Mouse (Mus musculus): ENCODE results near the gene Apobec3.

The Apobec3 gene

GRCm38 (mm10) chr15:79914357-79914756 is 22.9 kb downstream of the Apobec3 start:
- no peak for TF ChIP-seq GATA4 (IDR thresholded peaks at IDR 0.05; ENCODE audit: insufficient replicate concordance, low read length)

DNA sequence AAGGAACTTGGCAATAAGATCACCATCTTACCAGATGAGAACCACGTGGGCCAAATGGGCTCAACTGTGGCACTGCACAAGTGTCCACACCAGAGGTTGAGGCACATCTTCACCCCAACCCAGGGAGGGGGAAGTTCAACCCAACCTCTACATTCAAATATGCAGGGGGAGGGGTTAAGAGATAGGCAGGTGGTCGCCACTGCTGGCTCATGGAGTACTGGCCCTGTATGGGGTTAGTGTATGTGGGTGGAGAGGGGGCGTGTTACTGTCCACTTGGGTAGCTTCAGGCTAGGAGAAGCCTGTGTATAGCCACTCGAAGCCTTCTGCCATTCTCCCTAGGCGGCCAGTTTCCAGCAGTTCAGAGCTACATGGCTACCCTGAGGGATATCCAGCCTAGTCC is 24.7 kb downstream of the Apobec3 start:
- no peak for TF ChIP-seq GATA4 (IDR thresholded peaks at IDR 0.05; ENCODE audit: insufficient replicate concordance, low read length)

- no peak for TF ChIP-seq GATA4 (IDR thresholded peaks at IDR 0.05; ENCODE audit: insufficient replicate concordance, low read length)
Observed at GRCm38 (mm10) chr15:79917111-79917720, 25.8 kb downstream of the Apobec3 start.

GRCm38 (mm10) chr15:79918485-79918884 is 27.0 kb downstream of the Apobec3 start:
- TF ChIP-seq GATA4 (IDR thresholded peaks at IDR 0.05; ENCODE audit: insufficient replicate concordance, low read length), result no peak

DNA sequence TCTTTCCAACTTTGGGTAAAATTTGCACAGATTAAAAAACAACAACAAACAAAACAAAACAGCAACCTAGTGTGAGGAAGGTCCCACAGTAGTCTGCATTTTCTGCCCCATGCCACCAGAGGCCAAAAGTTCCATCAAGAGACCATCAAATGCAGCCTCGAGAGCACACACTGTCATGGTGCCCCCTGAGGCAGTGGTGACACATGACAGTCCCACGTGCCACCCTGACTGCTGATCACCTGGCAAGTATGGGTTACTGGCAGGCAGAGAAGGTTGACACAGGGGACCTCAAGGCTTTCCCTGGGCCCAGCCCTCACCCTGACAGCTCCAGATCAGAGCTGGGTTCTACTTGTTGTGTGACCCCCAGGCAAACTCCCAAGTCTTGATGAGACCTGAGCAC is 28.3 kb downstream of the Apobec3 start:
- no peak for TF ChIP-seq GATA4 (IDR thresholded peaks at IDR 0.05; ENCODE audit: insufficient replicate concordance, low read length)

GRCm38 (mm10) chr15:79926856-79927416 is 35.5 kb downstream of the Apobec3 start:
- TF ChIP-seq GATA4 (IDR thresholded peaks at IDR 0.05; ENCODE audit: insufficient replicate concordance, low read length), result no peak

DNA sequence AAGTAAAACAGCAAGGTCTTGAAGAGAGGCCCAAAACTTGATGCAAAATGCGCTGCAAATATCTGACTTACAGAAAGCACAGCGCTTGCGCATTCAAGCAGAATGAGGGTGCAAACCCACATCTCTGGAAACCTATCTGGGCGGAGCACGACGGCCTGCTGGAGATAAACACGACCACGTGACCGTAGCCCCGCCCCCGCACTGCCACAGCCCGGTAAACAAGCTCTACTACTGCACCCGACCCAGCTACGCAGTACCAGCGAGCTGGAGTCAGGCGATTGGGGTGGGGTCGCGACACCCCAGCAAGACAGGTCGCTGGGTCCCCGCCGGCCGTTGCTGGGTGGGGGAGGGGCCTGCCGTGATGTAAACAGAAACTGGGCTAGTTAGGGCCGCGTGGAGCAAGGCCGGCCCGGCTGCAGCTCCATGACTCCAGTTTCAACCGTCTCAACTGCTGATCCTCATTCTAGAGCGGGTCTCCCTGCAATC is 36.2 kb downstream of the Apobec3 start:
- TF ChIP-seq GATA4 (IDR thresholded peaks at IDR 0.05; ENCODE audit: insufficient replicate concordance, low read length), result peak; percentile 79; the same call in 1 of the 2 replicates

- TF ChIP-seq GATA4 (IDR thresholded peaks at IDR 0.05; ENCODE audit: insufficient replicate concordance, low read length), result no peak
Observed at GRCm38 (mm10) chr15:79928316-79928715, 36.9 kb downstream of the Apobec3 start.

- no peak for TF ChIP-seq GATA4 (IDR thresholded peaks at IDR 0.05; ENCODE audit: insufficient replicate concordance, low read length)
Observed at GRCm38 (mm10) chr15:79928736-79929135, 37.3 kb downstream of the Apobec3 start.

- no peak for TF ChIP-seq GATA4 (IDR thresholded peaks at IDR 0.05; ENCODE audit: insufficient replicate concordance, low read length)
Observed at GRCm38 (mm10) chr15:79929734-79930133, 38.3 kb downstream of the Apobec3 start.

DNA sequence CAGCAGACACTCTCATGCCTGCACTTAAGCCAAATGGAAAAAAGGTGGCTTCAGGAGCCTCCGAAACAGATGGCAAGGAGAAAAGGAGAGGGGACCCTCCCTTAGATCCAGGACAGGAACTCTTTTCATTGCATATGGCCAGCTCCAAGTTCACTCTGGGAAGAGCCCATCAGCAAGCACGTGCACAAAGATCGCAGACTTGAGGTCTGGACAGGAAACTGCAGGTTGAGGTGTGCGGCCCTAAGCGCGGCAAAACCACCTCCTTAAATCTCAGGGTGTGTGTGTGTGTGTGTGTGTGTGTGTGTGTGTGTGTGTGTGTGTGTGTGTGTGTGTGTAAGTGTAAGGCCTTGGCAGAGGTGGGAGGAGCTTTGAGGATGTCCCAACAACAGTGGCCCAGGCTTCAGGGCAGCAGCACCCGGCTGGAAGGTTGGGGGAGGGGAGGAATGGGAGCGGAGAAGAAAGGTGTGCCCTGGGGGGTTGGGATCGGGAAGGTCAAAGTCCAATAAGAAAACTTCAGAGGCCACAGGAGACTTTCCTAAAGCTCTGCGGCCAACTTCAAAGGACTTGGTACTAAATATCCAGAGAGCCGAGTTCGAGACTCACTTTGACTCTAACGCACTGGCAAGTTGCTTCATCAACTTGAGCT is 40.2 kb downstream of the Apobec3 start:
- TF ChIP-seq GATA4 (IDR thresholded peaks at IDR 0.05; ENCODE audit: insufficient replicate concordance, low read length), result no peak

DNA sequence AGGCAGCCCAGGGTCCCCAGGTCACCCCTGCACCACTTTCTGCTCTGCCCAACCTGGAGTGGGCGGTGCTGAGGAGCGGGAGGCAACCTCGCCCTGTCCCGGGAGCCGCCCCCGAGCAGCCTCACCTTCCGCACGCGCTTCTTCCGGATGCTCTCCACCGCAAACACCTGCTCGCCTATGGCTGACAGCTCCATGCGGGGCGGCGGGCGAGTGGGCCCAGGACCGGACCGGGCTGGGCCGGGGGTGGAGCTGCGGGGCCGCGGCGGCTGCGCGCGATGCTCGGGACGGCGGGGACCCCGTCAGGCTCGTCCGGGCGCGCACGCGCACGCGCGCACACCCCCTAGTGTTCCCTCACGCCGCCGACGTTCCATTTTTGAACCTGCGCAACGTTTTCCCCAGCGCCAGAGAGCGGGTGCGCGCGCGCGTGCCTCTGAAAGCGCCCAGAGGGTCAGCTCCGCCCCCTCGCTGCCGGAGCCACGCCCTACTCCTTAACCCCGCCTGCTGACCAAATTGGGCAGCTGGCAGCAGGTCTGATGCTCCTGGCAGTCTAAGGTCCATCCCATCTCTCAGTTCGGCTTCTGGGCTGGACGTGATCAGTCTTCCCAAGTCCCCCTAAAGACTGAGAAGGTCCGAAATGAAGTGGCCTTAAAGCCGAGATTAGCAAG is 41.0 kb downstream of the Apobec3 start:
- TF ChIP-seq GATA4 (IDR thresholded peaks at IDR 0.05; ENCODE audit: insufficient replicate concordance, low read length), result no peak

DNA sequence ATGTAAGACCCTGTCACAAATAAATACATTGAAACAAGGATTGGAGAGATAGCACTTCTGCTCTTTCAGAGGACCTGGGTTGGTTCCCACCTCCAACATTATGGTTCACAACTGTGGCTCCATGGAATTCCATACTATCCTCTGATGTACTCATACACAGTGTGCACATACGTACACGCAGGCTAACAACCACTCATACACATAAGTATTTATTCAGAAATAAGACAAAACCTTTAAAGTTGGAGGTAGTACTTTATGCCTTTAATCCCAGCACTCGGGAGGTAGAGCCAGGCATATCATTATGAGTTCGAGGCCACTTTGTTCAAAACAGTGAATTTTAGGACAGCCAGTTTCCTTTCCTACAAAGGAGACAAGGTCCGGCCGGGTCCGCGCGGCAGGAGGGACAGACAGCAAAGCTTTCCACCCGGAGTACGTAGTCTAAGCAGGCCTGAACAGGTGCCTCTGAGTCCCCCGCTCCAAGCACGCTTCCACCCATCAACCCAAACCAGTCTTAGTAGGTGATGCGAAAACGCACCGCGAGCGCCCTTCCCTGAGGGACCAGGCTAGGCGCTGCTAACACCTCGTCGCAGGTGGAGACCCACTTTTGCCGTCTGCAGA is 41.7 kb downstream of the Apobec3 start:
- TF ChIP-seq GATA4 (IDR thresholded peaks at IDR 0.05; ENCODE audit: insufficient replicate concordance, low read length), result no peak

- no peak for TF ChIP-seq GATA4 (IDR thresholded peaks at IDR 0.05; ENCODE audit: insufficient replicate concordance, low read length)
Observed at GRCm38 (mm10) chr15:79933670-79934514, 42.4 kb downstream of the Apobec3 start.

DNA sequence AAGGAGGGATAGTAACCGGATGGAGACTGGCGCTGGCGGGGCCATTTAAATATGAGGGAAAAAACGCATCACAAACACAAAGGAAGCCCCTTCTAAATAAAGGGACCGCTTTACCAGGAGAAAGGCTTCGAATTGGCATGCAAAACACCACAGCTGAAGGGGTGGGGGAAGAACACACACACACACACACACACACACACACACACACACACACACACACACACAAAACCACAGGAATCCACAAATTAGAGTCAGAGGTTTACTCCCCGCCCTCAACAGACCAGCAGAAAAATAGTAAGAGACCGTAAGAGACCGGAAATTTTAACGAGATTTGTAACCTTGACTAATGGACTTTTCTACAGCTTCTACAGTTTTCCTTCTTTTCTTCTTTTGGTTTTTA is 43.3 kb downstream of the Apobec3 start:
- TF ChIP-seq GATA4 (IDR thresholded peaks at IDR 0.05; ENCODE audit: insufficient replicate concordance, low read length), result no peak

Data from liver, adult (tissue).